Mouse (Mus musculus) hindbrain, embryonic 10.5 days (tissue): ENCODE data around the gene Hivep2. TPM values are rescaled to one million over a fixed set of nuclear protein-coding genes. Genes with fewer than 3 reads are reported as not detected.
A peak's percentile ranks its signal among the peaks of the same experiment; 100 is the strongest.

Source experiments
- DNase-seq: peaks from one replicate; pipeline ENCODE4 v3.0.0-alpha.2; 2017; ENCODE audit warnings: low spot score
- H3K27ac ChIP-seq: fragments of 300-500 bp; sonication (generic); 2 replicates; pipeline ENCODE4 v1.5.1; 2016; ENCODE audit warnings: mild to moderate bottlenecking, moderate library complexity
- H3K27me3 ChIP-seq: fragments of 300-500 bp; sonication (generic); 2 replicates; pipeline ENCODE4 v1.6.1; 2016; ENCODE audit warnings: mild to moderate bottlenecking; ENCODE audit not compliant: poor library complexity, insufficient read depth, severe bottlenecking
- H3K36me3 ChIP-seq: fragments of 300-500 bp; sonication (generic); 2 replicates; pipeline ENCODE4 v1.6.1; 2016; ENCODE audit warnings: mild to moderate bottlenecking, moderate library complexity
- H3K4me1 ChIP-seq: fragments of 300-500 bp; sonication (generic); replicated peaks from 2 replicates; pipeline ENCODE4 v1.6.1; 2016; ENCODE audit warnings: mild to moderate bottlenecking
- H3K4me3 ChIP-seq: fragments of 300-500 bp; sonication (generic); 2 replicates; pipeline ENCODE4 v1.5.1; 2016; ENCODE audit warnings: mild to moderate bottlenecking, moderate library complexity
- H3K9me3 ChIP-seq: fragments of 300-500 bp; sonication (generic); 2 replicates; pipeline ENCODE4 v1.6.1; 2016; ENCODE audit warnings: mild to moderate bottlenecking, moderate library complexity
- WGBS: fragments of 180-500 bp; shearing (Covaris S2); methylation state at CpG from one replicate; pipeline ENCODE4 v1.1.7; 2016; 5-methylcytosine and 5-hydroxymethylcytosine counted together
- polyA plus RNA-seq: library from polyadenylated mRNA; unstranded; fragments of >200 nt; fragmentation: Nextera tagmentation; extraction: Ambion mirVana; gene quantifications from 2 replicates; pipeline ENCODE4 v1.2.1, GENCODE M21; 2016

Hivep2 gene
- polyA plus RNA-seq, 1 experiment from 2014 or later = 1.2 TPM

- 62% methylated on average over 2 of the region's 2 CpGs for WGBS
- peaks cover 43% of the 10 kb centered on the region for H3K4me1 ChIP-seq
- H3K27ac ChIP-seq = 0 out of 2 replicates have a peak overlapping the region, but pooled peaks have one; percentile 29
Measured at GRCm38 (mm10) chr10:14047661-14048060, 81.8 kb downstream of the Hivep2 start.

GRCm38 (mm10) chr10:14048322-14048915 lies 82.5 kb downstream of the Hivep2 start:
- Histone ChIP-seq H3K36me3 (no peaks in the 10 kb centered on the region), H3K27me3 (no peaks in the 10 kb centered on the region), H3K4me3 (no peak overlapping the region), H3K27ac (peak overlapping the region; percentile 53; the same call in 1 of the 2 replicates), H3K9me3 (no peaks in the 10 kb centered on the region), H3K4me1 (peaks cover 43% of the 10 kb centered on the region)
- no peak for DNase-seq
- WGBS = 69% methylated on average over 5 of the region's 5 CpGs

More at GRCm38 (mm10) chr10:14047661-14048060, 81.8 kb downstream of the Hivep2 start:
- H3K9me3 ChIP-seq = no peaks in the 10 kb centered on the region
- no peaks in the 10 kb centered on the region for H3K36me3 ChIP-seq
- no peaks in the 10 kb centered on the region for H3K27me3 ChIP-seq
- no peak overlapping the region for H3K4me3 ChIP-seq
- DNase-seq = no peak

- no peaks in the 10 kb centered on the region for H3K36me3 ChIP-seq
- no peaks in the 10 kb centered on the region for H3K27me3 ChIP-seq
- H3K4me3 ChIP-seq = no peak overlapping the region
- H3K4me1 ChIP-seq = peaks cover 41% of the 10 kb centered on the region
- 78% methylated on average over 10 of the region's 10 CpGs for WGBS
- DNase-seq = no peak
- H3K9me3 ChIP-seq = no peaks in the 10 kb centered on the region
- no peak overlapping the region; the same call in 1 of the 2 replicates for H3K27ac ChIP-seq
Measured at GRCm38 (mm10) chr10:14048916-14049445, 83.1 kb downstream of the Hivep2 start.

- no peaks in the 10 kb centered on the region for H3K9me3 ChIP-seq
- WGBS = 85% methylated on average over 6 of the region's 6 CpGs
- no peaks in the 10 kb centered on the region for H3K36me3 ChIP-seq
- no peak overlapping the region for H3K27ac ChIP-seq
- no peak for DNase-seq
- peaks cover 36% of the 10 kb centered on the region for H3K4me1 ChIP-seq
- no peaks in the 10 kb centered on the region for H3K27me3 ChIP-seq
- no peak overlapping the region for H3K4me3 ChIP-seq
Measured at GRCm38 (mm10) chr10:14049686-14050085, 83.8 kb downstream of the Hivep2 start.

GRCm38 (mm10) chr10:14050586-14050985 lies 84.7 kb downstream of the Hivep2 start:
- Histone ChIP-seq H3K9me3 (no peaks in the 10 kb centered on the region), H3K36me3 (no peaks in the 10 kb centered on the region), H3K4me3 (no peak overlapping the region), H3K4me1 (peaks cover 39% of the 10 kb centered on the region), H3K27me3 (no peaks in the 10 kb centered on the region), H3K27ac (no peak overlapping the region)
- no peak for DNase-seq
- WGBS = 88% methylated on average over 8 of the region's 8 CpGs

- H3K4me1 ChIP-seq = peaks cover 45% of the 10 kb centered on the region
- no peak overlapping the region for H3K4me3 ChIP-seq
- WGBS = 91% methylated on average over 8 of the region's 8 CpGs
- no peaks in the 10 kb centered on the region for H3K9me3 ChIP-seq
- no peak for DNase-seq
- H3K27me3 ChIP-seq = no peaks in the 10 kb centered on the region
- no peak overlapping the region for H3K27ac ChIP-seq
- H3K36me3 ChIP-seq = no peaks in the 10 kb centered on the region
Measured at GRCm38 (mm10) chr10:14052109-14052689, 86.3 kb downstream of the Hivep2 start.

GRCm38 (mm10) chr10:14054860-14055259 lies 89.0 kb downstream of the Hivep2 start:
- Histone ChIP-seq H3K9me3 (no peaks in the 10 kb centered on the region), H3K27ac (no peak overlapping the region), H3K27me3 (no peaks in the 10 kb centered on the region), H3K4me3 (no peak overlapping the region), H3K36me3 (no peaks in the 10 kb centered on the region), H3K4me1 (peaks cover 27% of the 10 kb centered on the region)
- 85% methylated on average over 4 of the region's 4 CpGs for WGBS
- no peak for DNase-seq

GRCm38 (mm10) chr10:14055533-14055981 lies 89.7 kb downstream of the Hivep2 start:
- Histone ChIP-seq H3K4me3 (no peak overlapping the region), H3K36me3 (no peaks in the 10 kb centered on the region), H3K4me1 (peaks cover 27% of the 10 kb centered on the region), H3K9me3 (no peaks in the 10 kb centered on the region), H3K27me3 (no peaks in the 10 kb centered on the region), H3K27ac (no peak overlapping the region)
- 42% methylated on average over 9 of the region's 9 CpGs for WGBS
- no peak for DNase-seq

GRCm38 (mm10) chr10:14056057-14056456 lies 90.2 kb downstream of the Hivep2 start:
- Histone ChIP-seq H3K36me3 (no peaks in the 10 kb centered on the region), H3K9me3 (no peaks in the 10 kb centered on the region), H3K4me1 (peaks cover 27% of the 10 kb centered on the region), H3K27ac (0 out of 2 replicates have a peak overlapping the region, but pooled peaks have one; percentile 56), H3K4me3 (no peak overlapping the region), H3K27me3 (no peaks in the 10 kb centered on the region)
- 72% methylated on average over 4 of the region's 4 CpGs for WGBS
- DNase-seq = no peak

- peak; percentile 41 for DNase-seq
- Histone ChIP-seq H3K36me3 (no peaks in the 10 kb centered on the region), H3K27me3 (no peaks in the 10 kb centered on the region), H3K27ac (peak overlapping the region; percentile 83), H3K4me3 (no peak overlapping the region), H3K9me3 (no peaks in the 10 kb centered on the region), H3K4me1 (peaks cover 27% of the 10 kb centered on the region)
- WGBS = 24% methylated on average over 8 of the region's 8 CpGs
Measured at GRCm38 (mm10) chr10:14056584-14057451, 90.9 kb downstream of the Hivep2 start.

GRCm38 (mm10) chr10:14057841-14058605 lies 92.1 kb downstream of the Hivep2 start:
- no peaks in the 10 kb centered on the region for H3K27me3 ChIP-seq
- H3K9me3 ChIP-seq = no peaks in the 10 kb centered on the region
- H3K4me1 ChIP-seq = peaks cover 27% of the 10 kb centered on the region
- no peak overlapping the region for H3K4me3 ChIP-seq
- 0 out of 2 replicates have a peak overlapping the region, but pooled peaks have one; percentile 83 for H3K27ac ChIP-seq
- WGBS = 88% methylated on average over 11 of the region's 11 CpGs
- no peaks in the 10 kb centered on the region for H3K36me3 ChIP-seq
- DNase-seq = no peak

GRCm38 (mm10) chr10:14058742-14059141 lies 92.9 kb downstream of the Hivep2 start:
- Histone ChIP-seq H3K4me1 (peaks cover 27% of the 10 kb centered on the region), H3K27me3 (no peaks in the 10 kb centered on the region), H3K9me3 (no peaks in the 10 kb centered on the region), H3K4me3 (no peak overlapping the region), H3K36me3 (no peaks in the 10 kb centered on the region), H3K27ac (no peak overlapping the region)
- WGBS = 84% methylated on average over 2 of the region's 2 CpGs
- no peak for DNase-seq
